Mouse (Mus musculus): ENCODE data around the gene Mtm1.
"Not testable (repeated sequence)": the region's sequence is repeated elsewhere in the genome, so short reads cannot be mapped to it uniquely, and the experiment has no call there.

Gene Mtm1

GRCm38 (mm10) chrX:71285473-71285872 lies 74.9 kb downstream of the Mtm1 start:
- DNase-seq (ENCODE audit: low spot score in 2 of 2) = no peak

GRCm38 (mm10) chrX:71287088-71287487 lies 76.5 kb downstream of the Mtm1 start:
- DNase-seq (ENCODE audit: low spot score in 2 of 2) = no peak

DNA sequence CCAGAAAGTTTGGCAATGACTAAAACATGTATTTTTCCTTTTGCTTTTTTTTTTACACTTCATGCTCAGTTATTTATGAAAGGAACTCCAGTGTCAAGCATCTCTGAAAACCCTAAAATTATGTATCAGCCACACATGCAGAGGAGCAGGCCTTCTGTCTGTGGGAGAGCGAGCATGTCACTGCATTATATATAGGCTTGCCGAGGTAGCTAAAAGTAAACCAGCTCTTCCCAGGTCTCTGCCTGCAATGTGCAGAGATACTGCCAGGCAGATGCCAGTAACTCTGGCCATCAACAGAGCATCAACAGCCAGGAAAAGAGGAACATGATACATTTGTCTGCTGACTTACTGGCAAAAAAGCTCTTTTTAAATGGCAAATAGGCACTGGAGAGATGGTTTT lies 83.6 kb downstream of the Mtm1 start:
- peak in 1 of 2 experiments; percentile 15 for DNase-seq (ENCODE audit: low spot score in 2 of 2)

GRCm38 (mm10) chrX:71296005-71296404 lies 85.4 kb downstream of the Mtm1 start:
- no peak for DNase-seq (ENCODE audit: low spot score in 2 of 2)

- no peak for DNase-seq (ENCODE audit: low spot score in 2 of 2)
Measured at GRCm38 (mm10) chrX:71302148-71302547, 91.6 kb downstream of the Mtm1 start.

DNA sequence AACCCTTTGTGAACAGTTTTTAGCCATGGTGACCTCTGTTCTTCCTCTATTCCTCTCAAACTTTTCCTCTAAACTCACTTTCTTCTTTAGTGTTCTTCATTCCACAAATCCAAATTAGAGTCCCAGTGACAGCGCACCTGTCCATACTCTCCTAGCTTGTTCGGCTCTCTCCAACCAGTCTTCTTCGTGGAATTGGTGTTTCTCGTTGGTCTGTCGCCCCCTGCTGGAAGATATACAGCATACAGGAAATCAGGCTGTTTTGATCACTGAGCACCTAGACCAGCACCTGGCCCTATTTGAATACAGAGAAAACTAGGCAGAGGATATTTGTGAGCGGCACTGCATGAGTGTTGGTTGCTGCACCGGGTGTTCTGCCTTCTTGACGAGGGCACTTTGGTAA lies 100.7 kb downstream of the Mtm1 start:
- peak in 1 of 2 experiments; percentile 20 for DNase-seq (ENCODE audit: low spot score in 2 of 2)

GRCm38 (mm10) chrX:71314380-71314779 lies 103.8 kb downstream of the Mtm1 start:
- DNase-seq (ENCODE audit: low spot score in 2 of 2) = peak in 1 of 2 experiments; percentile 8

GRCm38 (mm10) chrX:71352033-71352432 lies 141.5 kb downstream of the Mtm1 start:
- no peak for DNase-seq (ENCODE audit: low spot score in 2 of 2)

GRCm38 (mm10) chrX:71355331-71355730 lies 144.8 kb downstream of the Mtm1 start:
- DNase-seq (ENCODE audit: low spot score in 2 of 2) = no peak

- not testable (repeated sequence) for DNase-seq (ENCODE audit: low spot score in 2 of 2)
Measured at GRCm38 (mm10) chrX:71361793-71362192, 151.2 kb downstream of the Mtm1 start.

DNA sequence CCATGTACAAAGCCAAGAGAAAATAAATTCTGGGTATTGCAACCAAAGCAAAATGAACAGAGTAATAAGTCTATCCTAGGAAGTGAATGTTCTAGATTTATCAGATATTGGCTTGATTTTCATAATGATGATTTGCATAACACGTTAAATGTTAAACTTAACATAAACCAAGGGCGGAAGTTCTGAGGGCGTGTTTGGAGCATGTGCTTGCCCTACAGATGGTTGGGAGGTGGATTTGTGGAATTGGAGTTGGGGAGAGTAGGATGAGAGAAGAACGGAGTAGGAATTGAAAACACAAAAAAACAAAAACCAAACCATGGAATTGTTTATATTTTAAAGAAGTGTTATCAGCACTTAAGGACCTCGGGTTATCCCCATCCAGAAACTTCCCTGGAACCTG lies 153.5 kb downstream of the Mtm1 start:
- peak in 1 of 2 experiments; percentile 19 for DNase-seq (ENCODE audit: low spot score in 2 of 2)

DNA sequence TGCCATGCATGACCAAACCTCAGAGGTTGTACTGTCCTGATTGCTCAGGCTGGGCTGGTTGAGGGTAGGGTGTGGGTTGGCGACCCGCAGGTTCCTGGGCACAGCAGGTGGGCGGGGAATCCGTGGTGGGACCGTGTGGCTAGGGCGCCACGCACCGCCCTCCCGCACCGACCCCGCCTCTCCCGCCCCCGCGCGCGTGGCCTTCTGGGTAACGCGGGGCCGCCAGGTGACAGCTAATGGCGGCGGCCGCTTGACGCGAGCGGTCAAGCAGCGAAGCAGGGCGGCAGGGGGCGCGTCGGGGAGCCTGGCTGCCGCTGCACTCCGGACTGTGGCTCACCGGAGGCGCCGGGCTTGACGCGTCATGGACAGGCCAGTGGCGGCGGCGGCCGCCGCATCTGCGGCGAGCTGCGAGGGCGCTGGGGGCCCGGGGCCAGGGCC lies 154.0 kb downstream of the Mtm1 start, which contains the start of gene Mtmr1:
TSS of gene Mtmr1 (plus strand) at position 207 of the 438 bp plus-strand sequence.
- DNase-seq (ENCODE audit: low spot score in 2 of 2) = peak; percentile 50 to 57

- DNase-seq (ENCODE audit: low spot score in 2 of 2) = no peak
Measured at GRCm38 (mm10) chrX:71365011-71365410, 154.4 kb downstream of the Mtm1 start.

Measured in right cerebral cortex, postnatal 36 days (tissue).